8 mouse cellular contexts compared by ENCODE assay signal in the genomic region with DNA sequence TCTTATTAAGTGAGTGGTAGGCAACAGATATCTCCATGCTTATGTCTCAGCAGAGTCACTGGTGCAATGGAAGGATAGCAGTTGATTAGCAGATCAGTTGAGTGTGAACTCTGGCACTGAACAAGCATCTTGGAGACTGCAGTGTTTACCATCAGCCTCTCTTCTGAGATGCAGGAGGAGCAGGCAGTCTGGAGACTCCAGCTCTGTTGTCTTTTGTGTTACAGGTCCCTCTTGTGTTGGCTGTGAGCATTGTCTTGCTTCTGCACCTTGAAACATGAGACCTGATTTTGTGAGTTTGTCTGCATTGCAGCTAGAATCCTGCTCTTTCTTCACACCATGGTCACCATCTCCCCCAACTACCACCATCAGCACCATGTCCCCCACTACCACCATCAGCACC. TPM values are rescaled to one million over a fixed set of nuclear protein-coding genes. Genes with fewer than 3 reads are reported as not detected.
DNase-seq lines count a peak whose midpoint lies in the region; ATAC-seq and TF ChIP-seq lines count a peak whose summit lies in the region.
"Had no signal": no experiment of that assay in that cellular context is flagged by ENCODE, and none has a peak within 500 bp of the region (broad histone marks: within the 10 kb centered on the region; RNA-seq: fewer than 3 reads in every experiment).

No protein-coding gene starts in this region.

- no peak overlapping the region for H3K4me2 ChIP-seq in stomach, embryonic 16.5 days (ENCODE audit: low read depth, low read length)

- no peaks in the 10 kb centered on the region for H3K36me3 ChIP-seq in spleen, adult 2 months (ENCODE audit: control insufficient read depth, insufficient read depth, low read length)
- H3K36me3 ChIP-seq in stomach, embryonic 16.5 days (ENCODE audit: control insufficient read depth, insufficient read depth, low read length): no peaks in the 10 kb centered on the region

- H3K4me1 ChIP-seq in spleen, adult 2 months (ENCODE audit: control insufficient read depth, insufficient read depth, insufficient read length): no peaks in the 10 kb centered on the region
- peaks cover 7% of the 10 kb centered on the region; the same call in 1 of the 2 replicates for H3K4me1 ChIP-seq in stomach, embryonic 16.5 days (ENCODE audit: control insufficient read depth, insufficient read depth, low read length)

- TF ChIP-seq CTCF in spleen, adult 2 months (IDR thresholded peaks at IDR 0.05; ENCODE audit: extremely low read depth, insufficient read depth, insufficient read length, insufficient replicate concordance): peak; percentile 70; the same call in 1 of the 2 replicates
- TF ChIP-seq CTCF in layer of hippocampus, adult 2 months (conservative IDR thresholded peaks at IDR 0.05): peak; percentile 87

- peak; percentile 92 for ATAC-seq in megakaryocyte progenitor cell, adult 5-6 weeks (replicated peaks; ENCODE audit: poor library complexity)
- 0 out of 2 replicates have a peak, but pooled peaks have one; percentile 47 for ATAC-seq in stomach, embryonic 16.5 days (ENCODE audit: insufficient read depth, low FRiP score)

- no peak for TF ChIP-seq POLR2A in spleen, adult 2 months (IDR thresholded peaks at IDR 0.05; ENCODE audit: low read depth, low read length)

- no peak overlapping the region for H3K9ac ChIP-seq in stomach, embryonic 16.5 days (ENCODE audit: low read length)

- no peaks in the 10 kb centered on the region for H3K27me3 ChIP-seq in spleen, adult 2 months (ENCODE audit: control insufficient read depth, insufficient read depth, low read length)
- no peaks in the 10 kb centered on the region for H3K27me3 ChIP-seq in stomach, embryonic 16.5 days (ENCODE audit: control insufficient read depth, insufficient read depth, low read length)

- H3K9me3 ChIP-seq in stomach, embryonic 16.5 days (replicated peaks; ENCODE audit: control insufficient read depth, low read length): no peaks in the 10 kb centered on the region

- H3K4me3 ChIP-seq in spleen, adult 2 months (ENCODE audit: extremely low read depth, insufficient read depth, insufficient read length): no peak overlapping the region
- H3K4me3 ChIP-seq in layer of hippocampus, adult 2 months: no peak overlapping the region
- no peak overlapping the region for H3K4me3 ChIP-seq in stomach, embryonic 16.5 days (replicated peaks; ENCODE audit: low read length)
- H3K4me3 ChIP-seq: erythroblast, embryonic 14.5 days had no signal

- peak; percentile 29 to 41 for DNase-seq in spleen, adult 2 months (ENCODE audit: low read depth in 1 of 2, low spot score in 2 of 2)
- no peak for DNase-seq in spleen, adult 12 weeks (ENCODE audit: low spot score)
- peak; percentile 52 for DNase-seq in brain, embryonic 18.5 days (ENCODE audit: low read depth, low spot score)
- DNase-seq in frontal cortex, postnatal 14 days (ENCODE audit: low spot score in 2 of 2): peak; percentile 34 to 36
- DNase-seq in layer of hippocampus, adult 2 months (ENCODE audit: low spot score in 2 of 2): peak; percentile 46 to 72

- no peak overlapping the region for H3K27ac ChIP-seq in spleen, adult 2 months (ENCODE audit: insufficient read depth, low read length)
- H3K27ac ChIP-seq in layer of hippocampus, adult 2 months: peak overlapping the region; percentile 68
- H3K27ac ChIP-seq in stomach, embryonic 16.5 days (ENCODE audit: low read length): no peak overlapping the region

RNA-seq across cellular contexts. Expression of gene Ubash3b, which starts 21.1 kb away (rescaled TPM):
- polyA plus RNA-seq in spleen, adult 2 months (2012; rRNA removed): 10.2 and 11.9 TPM in 2 replicates
- total RNA-seq in layer of hippocampus, adult 2 months (2021): 10 to 100 TPM; 26.7 to 27.0 TPM
- 8.8 and 9.9 TPM in 2 replicates for total RNA-seq in megakaryocyte progenitor cell, adult 5-6 weeks (2015)
- total RNA-seq in megakaryocyte progenitor cell, adult 5-6 weeks (2017): 5.3 and 5.8 TPM in 2 replicates
- polyA plus RNA-seq in stomach, embryonic 16.5 days (2015; fragmentation: Nextera tagmentation; extraction: Ambion mirVana): 2.2 and 3.0 TPM in 2 replicates
